Mouse (Mus musculus): Measurements from ENCODE around the gene Ccdc77.

Ccdc77 gene

DNA sequence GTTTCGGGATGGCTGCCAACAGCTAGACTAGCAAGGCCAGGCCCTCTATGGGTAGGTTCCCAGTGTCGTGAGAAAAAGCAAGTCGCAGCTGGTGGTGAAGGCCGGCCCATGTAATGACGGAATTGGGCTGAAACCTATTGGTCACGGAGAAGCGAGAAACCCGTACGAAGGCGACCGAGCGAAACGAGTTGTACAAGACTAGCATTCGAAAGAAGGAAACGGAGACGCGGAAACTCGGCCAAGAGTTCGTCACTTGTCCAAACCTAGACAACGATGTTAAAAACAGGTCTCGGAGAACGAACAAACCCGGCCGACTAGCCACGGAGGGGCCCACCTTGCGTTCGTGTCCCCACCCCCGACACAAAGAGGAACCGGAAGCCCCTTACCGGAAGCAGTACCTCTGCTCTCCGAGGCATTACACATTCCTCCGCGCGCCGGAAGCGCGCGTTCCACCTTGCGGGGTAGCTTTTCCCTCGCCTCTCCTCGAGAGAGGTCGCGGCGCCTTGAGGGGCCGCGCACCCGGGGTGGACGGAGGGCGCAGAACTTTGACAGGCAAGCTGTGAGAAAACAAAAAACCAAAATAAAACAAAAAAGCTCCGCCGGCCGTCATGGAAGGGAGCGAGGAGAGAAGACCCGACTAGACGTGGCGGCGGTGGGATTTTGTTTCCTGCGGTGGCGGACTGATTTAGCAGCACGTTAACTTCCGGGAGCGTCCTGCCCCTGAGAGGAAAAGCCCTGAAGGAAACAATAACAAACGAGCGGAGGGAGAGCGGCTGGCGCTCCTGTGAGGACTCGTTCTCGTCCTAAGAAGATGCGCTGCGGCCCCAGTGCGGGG is at the start of gene Ccdc77, which contains the start of gene Kdm5a:
TSS of gene Ccdc77 (minus strand) at position 687 of the 835 bp plus-strand sequence.
TSS of gene Kdm5a (plus strand) at position 437 of the 835 bp plus-strand sequence.
- peak; percentile 93 for DNase-seq

DNA sequence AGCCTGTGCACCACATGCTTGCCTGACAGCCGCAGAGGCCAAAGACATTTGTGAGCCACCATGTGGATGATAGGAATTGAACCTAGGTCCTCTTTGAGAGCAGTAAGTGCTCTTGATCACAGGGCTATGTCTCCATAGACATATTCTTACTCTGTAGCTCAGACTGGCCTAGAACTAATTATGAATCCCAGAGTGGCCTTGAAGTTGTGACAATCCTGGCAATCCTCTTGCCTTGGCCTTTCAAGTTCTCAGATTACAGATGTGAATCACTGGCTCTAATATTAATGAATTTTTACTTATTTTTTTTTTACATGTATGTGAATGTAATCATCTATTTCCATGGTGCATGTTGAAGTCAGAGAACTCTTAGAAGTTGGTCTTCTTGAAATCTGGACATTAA is 39.8 kb upstream of the Ccdc77 start:
- DNase-seq, result no peak

DNA sequence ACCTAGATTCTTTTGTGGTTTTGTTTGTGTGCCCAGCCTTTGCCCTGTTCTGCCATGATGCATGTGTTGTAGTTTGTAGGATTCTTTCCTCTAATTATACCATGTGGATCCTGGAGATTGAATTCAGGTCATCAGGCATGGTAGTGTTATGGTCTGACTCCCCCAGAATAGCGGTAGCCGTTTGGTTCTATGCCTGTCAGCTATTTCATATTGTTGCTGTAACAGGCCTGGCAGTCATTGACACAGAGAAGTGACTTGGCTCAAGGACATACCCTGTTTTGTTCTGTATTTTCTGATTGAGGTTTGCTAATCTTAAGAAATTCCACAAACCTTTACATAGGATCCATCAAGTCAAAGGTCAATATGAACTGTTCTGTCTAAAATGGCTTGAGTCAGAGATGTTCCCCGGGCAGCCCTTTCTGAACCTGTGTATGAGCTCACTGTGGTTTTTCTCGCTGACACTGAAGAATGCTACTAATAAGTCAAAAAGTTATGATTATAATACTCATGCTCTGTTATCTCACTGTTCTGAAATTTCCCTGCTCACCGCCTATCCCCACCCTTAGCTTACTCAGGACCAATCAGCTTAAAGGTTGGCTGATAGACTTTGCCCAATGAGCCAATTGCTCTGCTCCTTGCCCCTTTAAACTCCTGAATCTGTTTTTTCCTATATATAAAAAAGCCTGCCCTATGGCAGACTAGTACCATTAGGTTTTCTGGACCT is 31.6 kb upstream of the Ccdc77 start:
- no peak for DNase-seq

DNA sequence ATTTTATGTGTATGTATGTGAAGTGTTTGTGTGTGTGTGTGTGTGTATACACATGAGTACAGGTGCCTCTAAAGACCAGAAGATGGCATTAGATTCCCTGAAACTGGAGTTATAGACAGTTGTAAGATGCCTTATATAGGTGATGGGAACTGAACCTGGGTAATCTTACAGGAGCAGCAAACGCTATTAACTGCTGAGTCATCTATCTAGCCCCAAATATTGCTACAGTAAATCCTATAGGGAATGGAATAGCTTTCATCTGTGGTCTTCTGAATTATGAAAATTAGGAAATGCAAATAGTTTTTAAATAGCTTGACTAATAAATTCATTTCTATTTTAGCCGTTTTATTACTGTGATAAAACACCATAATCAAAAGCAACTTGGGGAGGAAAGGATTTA is 28.6 kb upstream of the Ccdc77 start:
- DNase-seq, result no peak

DNA sequence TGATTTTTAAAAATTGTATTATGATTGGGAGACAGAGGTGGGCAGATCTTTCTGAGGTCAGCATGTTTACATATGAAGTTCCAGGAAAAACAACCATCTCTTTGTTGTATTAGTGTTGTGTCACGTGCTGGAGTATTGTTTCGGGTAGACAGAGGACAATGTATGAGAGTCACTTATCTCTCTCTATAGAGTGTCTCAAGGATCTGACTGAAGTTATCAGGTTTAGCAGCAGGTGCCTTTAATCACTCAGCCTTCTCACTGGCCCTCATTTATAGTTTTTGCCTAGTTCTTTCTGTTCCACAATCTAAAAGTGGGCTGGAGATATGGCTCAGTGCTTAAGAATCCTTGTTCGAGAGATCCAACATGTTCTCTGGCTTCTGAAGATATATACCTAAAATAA is 25.9 kb upstream of the Ccdc77 start:
- DNase-seq, result no peak

DNA sequence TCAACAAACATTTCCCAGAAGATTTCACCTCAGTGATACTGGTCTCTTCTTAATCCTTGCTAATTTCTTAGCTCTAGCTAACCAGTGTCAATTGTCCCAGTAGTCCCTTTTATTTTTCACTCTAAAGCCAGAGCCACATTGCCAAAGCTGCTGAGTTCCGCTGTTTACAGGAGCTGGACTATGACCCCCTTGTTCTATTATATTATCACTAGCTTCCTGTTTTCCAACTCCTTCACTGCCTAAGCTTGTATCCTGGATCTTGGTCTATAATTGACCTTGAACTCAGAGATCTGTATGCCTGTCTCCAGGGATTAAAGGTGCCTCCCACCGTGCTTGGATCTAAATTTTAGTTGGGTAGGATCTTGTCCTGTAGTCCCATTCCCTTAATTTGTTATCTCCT is 12.6 kb upstream of the Ccdc77 start:
- no peak for DNase-seq

DNA sequence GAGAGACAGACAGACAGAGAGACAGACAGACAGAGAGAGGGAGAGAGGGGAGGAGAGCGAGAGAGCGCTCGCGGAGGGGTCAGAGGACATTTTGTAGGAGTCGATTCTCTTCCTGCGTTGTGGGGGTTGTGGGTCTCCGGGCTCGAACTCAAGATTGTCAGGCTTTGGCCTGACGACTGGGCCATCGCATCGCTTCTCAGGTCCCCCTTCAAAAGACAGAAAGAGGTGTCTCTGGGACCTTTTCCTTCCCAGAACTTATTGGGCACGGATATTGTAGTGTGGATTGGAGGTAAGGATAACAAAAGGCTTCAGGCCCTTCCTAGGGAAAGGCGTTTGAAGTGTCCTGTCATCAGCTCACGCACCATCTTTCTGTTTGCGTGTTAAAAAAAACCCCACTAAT is 877 bp upstream of the Ccdc77 start:
- peak; percentile 15 for DNase-seq

DNA sequence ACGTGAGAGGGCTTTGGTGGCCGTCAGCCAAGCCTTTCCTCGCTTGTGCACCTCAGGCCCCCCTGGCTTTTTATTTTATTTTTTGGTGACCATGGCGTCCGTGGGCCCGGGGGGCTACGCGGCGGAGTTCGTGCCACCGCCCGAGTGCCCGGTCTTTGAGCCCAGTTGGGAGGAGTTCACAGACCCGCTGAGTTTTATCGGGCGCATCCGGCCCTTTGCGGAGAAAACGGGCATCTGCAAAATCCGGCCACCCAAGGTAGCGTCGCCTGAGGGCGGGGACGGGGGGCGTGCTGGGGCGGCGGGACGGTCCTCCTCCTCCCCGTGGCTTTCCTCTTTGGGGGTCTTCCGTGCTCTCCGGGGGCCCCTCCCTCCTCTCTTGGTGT is 340 bp upstream of the Ccdc77 start:
- DNase-seq, result no peak

DNA sequence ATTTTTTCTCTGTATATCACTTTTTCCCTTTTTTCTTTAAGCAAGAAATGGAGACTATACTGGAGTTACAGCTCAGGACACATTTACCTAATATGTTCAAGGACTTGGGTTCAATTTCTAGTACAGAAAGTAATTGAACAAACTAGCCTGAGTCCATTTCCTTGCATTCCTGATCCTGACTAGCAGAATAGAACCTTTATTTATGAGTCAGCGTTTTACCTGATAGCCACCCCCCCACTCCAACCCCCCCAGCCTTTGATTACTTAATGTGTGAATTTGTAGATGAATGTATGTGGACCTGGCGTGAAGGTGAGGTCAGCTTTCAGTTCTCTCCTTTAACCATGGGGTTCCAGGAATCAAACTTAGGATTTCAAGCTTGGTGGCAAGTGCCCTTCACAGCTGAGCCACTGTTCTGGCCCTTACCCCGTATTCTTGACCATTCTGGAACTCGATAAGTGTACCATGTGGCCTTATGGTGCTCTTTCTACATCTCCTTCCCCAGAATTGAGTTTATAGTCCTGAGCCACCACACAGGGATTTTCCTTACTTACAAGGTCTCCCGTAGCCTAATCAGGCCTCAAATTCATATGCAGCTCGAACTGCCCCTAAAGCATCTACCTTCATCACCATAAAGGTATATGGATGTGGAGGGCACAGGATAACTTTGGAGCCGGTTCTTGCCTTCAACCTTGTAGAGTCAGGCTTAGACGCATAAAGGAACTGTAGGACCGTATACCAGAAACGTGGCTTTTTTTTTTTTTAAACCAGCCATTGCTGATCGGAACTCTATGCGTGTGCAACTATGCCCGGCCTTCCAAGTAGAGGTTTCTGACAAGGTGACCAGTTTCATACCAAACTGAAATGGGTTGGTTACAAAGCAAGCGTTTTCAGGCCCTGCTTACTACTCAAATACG is 1.1 kb downstream of the Ccdc77 start:
- no peak for DNase-seq

DNA sequence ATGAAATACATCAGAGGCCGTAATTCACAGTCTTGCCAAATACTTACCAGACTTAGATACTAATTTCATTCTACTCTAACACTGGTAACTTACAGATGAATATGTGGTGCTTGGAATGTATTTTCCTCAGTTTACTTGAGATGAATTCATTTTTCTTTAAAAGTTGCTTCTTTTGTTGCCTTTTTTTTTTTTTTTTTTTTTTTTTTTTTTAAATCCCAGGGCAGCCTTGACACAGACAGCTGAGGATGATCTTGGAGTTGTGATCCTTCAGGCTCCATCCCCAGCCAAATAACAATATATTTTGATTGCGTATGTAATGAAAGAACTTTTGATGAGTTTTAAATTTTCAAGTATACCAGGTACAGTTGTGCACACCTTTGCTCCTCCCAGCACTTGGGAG is 2.0 kb downstream of the Ccdc77 start:
- no peak for DNase-seq

DNA sequence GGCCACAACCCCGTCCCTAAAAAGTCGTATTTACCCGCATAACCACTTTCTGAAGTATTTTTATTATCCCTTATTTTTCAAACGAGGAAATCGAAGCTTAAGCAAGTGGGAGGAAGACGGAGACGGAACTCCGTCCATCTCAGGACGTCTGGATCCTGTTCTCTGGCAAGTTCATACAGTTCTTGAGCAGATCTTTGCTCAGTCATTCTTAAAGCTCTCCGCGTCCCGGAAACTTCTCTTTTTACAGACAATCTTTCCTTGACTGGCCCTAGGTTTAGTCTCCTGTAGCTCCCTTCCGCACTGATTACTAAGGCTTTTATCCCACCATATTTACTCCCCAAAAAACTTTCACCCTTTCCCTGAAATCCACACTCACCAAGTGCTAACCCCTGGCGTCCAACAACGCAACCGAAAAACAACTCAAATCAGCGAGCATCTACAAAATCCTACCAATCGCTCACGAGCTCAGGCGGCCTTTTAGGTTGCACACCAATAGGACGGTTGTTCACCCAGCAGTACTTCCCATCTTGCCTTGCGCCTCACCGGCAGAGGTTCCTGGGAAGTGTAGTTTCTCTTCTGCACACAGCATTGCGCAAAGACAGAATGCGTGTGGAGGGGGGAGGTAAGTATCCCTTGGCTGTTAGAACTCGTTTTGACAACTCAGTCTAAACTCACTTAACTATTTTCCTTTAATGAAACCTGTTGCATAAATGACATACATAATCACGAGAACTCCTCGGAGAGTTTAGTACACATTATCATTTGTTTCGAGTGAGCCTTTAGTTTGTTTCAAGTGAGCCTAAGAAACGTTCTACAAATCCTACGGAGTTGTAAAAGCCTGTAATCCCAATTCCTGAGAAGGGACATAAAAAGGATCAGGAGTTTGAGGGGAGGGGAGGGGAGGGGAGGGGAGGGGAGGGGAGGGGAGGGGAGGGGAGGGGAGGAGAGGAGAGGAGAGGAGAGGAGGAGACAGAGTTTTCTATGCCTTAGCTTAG is 6.9 kb downstream of the Ccdc77 start:
- peak; percentile 80 for DNase-seq

DNA sequence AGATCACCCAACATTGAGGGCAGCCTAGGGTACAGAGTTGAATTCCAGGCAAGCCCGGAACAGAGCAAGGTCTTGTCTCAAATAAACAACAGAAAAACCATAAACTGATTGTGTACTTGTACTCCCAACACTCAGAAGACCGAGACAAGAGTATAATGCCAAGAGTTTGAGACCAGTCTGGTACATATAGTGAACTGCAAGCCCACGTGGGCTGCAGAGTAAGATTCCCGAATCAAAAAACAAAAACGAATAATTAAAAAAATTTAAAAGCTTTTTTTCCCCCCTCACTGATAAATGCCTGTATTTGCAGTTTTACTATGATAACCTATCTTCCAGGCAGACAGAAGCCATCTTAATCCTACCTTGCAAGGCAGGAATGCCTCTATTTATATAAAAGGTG is 7.7 kb downstream of the Ccdc77 start:
- no peak for DNase-seq

DNA sequence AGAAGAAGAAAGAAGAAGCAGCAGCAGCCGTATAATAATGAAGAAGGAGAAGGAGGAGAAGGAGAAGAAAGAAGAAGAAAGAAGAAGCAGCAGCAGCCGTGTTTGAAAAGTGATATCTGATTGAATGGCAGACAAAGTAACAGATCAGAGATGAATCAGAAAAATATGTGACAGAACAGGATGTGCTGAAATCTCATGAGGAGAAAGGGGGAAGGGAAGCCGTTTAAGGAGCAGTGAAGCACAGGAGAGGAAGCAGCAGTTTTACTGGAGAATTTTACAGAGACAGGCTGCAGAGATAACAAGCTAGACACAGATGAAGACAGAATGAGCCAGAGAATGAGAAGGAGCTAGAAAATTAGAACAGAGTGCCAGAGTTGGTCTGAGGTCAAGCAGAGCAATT is 15.2 kb downstream of the Ccdc77 start:
- no peak for DNase-seq

DNA sequence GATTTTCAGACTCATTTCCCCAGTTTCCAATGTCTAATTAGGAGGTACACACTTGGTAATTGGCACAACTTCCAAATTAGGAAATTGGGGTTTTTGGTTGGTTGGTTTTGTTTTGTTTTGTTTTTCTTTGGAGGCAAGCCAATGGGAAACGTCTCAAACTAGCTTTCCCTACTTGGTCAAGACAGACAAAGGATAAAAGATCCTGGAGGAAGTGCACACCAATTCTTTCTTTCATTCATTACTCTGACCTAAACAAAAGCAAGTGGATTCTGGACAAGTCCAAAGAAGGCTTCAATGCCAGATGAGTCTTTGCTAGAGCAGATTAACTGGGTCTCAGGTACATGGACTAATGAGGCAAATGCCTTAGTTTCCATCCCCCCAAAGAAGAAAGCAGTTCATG is 20.2 kb downstream of the Ccdc77 start:
- DNase-seq, result no peak

DNA sequence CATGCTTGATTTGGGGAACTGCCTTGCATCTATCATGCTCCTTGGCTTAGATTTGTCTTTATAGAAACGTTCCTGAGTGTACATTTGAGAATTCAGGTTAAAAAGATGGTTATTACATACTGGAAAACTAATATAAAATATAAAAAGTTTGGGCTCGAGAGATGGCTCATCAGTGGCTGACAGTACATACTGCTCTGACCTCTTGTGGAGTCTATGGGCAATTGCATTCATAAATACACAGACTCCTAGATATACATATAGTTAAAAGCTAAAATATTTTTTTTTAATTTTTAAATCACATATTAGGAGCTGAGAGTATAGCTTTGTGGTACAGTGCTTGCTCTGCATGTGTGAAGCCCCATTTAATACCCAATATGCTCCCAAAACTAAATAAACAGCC is 31.8 kb downstream of the Ccdc77 start:
- no peak for DNase-seq

DNA sequence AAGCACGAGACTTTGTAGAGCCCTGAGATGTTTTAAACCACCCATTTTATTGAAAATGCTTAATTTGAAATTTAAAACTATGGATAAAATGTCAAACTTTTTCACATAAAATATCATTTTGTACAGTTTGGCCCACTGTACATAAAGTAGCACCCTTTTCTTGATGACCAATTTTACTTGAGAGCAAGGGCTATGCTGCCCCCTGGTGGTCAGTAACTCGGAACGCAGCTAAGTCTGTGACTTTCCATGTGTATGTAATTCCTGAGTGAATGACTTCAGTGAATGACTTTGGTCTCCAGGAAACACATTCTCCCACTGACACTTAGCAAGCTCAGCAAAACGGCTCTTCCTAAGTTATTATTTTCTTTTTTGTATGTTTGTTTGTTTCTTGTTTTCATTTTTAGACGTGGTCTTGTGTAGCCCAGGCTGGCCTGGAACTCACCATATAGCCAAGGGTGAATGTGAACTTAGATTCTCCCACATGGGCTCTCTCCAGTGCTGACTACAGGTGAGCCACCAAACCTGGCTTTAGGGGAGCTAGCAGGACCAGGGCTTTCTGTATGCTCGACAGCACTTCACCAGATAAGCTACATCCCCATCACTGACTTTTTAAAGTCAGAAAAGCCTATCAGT is 39.8 kb downstream of the Ccdc77 start:
- peak; percentile 30 for DNase-seq

DNA sequence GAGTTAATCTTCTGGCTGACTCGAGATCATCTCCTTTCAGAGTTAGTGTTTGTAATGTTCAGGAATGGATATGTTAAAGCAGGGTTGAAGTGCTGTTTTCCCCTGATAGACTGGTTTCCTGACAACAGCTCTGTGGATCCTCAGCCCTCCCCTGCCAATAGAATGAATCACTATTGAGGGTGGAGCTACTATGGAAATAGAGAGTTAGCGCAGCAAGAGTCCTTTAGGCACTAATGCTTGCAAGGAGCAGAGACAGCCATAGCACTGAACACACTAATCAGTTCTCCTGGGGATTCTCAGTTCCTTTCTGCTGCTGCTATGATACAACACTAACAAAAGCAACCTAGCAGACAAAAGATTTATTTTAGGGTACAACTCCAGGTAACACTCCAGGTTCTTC is 43.8 kb downstream of the Ccdc77 start:
- no peak for DNase-seq

DNA sequence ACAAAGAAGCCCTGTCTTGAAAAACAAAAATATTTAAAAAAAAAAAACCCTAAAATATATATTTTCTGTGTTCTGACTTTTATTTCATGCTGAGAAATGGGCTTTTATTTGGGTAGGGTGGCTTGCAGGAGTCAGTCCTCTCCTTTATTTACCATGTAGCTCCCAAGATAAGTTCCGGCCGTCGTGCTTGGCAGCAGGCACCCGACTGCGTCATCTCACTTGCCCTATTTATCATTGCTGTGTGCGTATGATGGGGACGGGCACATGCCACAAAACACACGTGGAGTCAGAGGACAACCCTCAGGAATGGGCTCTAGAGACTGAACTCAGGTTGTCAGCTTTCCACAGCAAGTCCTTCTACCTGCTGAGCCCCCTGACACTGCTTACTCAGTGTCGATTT is 45.0 kb downstream of the Ccdc77 start:
- no peak for DNase-seq

DNA sequence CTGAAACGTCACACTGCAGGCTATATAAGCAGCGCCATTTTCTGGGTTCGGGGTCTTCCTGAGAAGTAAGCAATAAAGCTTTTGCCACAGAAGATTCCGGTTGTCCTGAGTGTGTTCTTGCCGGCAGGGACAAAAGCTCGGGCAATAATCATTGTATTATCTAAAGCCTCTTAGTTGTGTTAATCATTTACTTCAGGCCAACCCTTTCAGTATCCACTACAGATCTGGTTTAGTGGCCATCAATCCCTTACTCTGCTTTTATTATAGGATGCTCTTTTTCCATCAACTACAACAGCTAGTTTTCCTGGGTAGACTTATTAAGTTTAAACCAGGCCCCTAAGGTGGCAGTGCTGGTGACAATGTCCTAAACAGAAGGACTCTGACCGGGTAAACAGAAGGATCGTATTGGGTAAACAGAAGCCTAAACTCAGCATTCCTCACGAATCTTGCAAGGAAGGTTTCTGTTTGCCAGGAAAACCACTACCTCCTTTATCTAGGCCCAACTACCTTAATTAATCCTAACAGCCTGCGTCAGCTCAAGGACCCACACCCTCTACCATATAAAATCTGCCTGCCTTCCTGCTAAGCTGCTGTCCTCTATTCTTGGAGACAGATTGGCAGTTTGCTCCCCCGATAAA is 45.8 kb downstream of the Ccdc77 start:
- DNase-seq, result no peak

DNA sequence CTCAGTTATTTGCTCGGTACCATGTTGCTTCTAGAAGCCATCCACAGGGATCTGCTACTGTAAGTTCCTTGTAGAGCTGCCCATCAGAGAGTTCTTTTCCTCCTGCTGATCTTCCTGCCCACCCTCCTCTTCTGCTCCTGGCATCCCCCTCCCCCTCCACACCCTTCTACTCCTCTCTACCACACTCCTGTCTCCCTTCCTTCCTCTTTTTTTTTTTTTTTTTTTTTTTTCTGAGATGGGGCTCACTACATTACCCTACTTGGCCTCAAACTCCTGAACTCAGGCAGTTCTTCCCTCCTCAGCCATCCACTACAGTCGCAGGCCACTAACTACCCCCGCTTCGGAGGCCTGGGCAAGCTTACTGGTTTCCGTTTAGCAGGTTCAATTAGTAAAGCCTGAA is 51.7 kb downstream of the Ccdc77 start:
- no peak for DNase-seq

DNA sequence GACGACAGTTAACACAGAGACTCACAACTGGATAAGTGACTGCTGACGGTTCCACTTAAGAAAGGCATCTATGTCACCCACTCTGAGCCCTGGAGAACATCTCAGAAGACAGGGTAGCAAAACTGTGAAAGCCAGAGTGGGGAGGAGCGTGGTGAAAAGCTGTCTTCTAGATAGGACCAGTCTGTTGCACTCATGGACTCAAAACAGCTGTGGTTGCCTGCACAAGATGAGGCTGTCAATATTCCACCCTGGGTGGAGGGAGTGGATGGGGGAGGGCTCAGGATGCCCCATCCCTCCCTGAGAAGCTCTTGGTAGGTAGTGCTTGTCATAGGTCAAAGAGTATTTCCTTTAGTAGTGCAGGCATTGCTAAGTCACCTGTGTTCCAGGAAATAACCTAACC is 54.4 kb downstream of the Ccdc77 start:
- DNase-seq, result no peak
